ENCODE assay signal across 8 mouse cellular contexts in genomic region chr4:107889731-107890432, GRCm38 (mm10). TPM values are rescaled to one million over a fixed set of nuclear protein-coding genes. Genes with fewer than 3 reads are reported as not detected.
DNase-seq lines count a peak whose midpoint lies in the region; ATAC-seq and TF ChIP-seq lines count a peak whose summit lies in the region.

Gene 0610037L13Rik, plus strand, starts transcription at chr4:107889813.

- WGBS in heart, embryonic 12.5 days = under 1% methylated on average over 45 of the region's 48 CpGs
- under 1% methylated on average over 48 of the region's 48 CpGs for whole genome bisulfite sequencing in kidney, postnatal 0 days
- WGBS in liver, embryonic 11.5 days = under 1% methylated on average over 46 of the region's 48 CpGs
- WGBS in stomach, embryonic 14.5 days = under 1% methylated on average over 44 of the region's 48 CpGs

- H3K9me3 ChIP-seq in heart, embryonic 12.5 days (replicated peaks) = no peaks in the 10 kb centered on the region
- no peaks in the 10 kb centered on the region for H3K9me3 ChIP-seq in kidney, postnatal 0 days (replicated peaks; ENCODE audit: low read length)
- no peaks in the 10 kb centered on the region for H3K9me3 ChIP-seq in liver, embryonic 11.5 days (ENCODE audit: control insufficient read depth, low read length)
- no peaks in the 10 kb centered on the region for H3K9me3 ChIP-seq in stomach, embryonic 14.5 days (ENCODE audit: control insufficient read depth, low read depth, low read length)

- ATAC-seq in erythroid progenitor cell, adult 5-6 weeks (replicated peaks; ENCODE audit: low FRiP score, poor library complexity, severe bottlenecking) = peak; percentile 95
- ATAC-seq in heart, embryonic 12.5 days (ENCODE audit: insufficient number of reproducible peaks, low FRiP score) = peak; percentile 94
- peak; percentile 94 for ATAC-seq in kidney, postnatal 0 days (replicated peaks; ENCODE audit: low FRiP score, low read depth)
- peak; percentile 93 for ATAC-seq in liver, embryonic 11.5 days (replicated peaks; ENCODE audit: low FRiP score)
- ATAC-seq in stomach, embryonic 14.5 days (ENCODE audit: insufficient number of reproducible peaks, insufficient read depth, low FRiP score, low read depth) = peak; percentile 95

- H3K9ac ChIP-seq in heart, embryonic 12.5 days = peak within 1 kb of the TSS; percentile 76
- H3K9ac ChIP-seq in kidney, postnatal 0 days (ENCODE audit: low read depth, low read length) = peak within 1 kb of the TSS; percentile 55
- H3K9ac ChIP-seq in liver, embryonic 11.5 days (ENCODE audit: low read depth, low read length) = peak within 1 kb of the TSS; percentile 63
- H3K9ac ChIP-seq in stomach, embryonic 14.5 days (replicated peaks; ENCODE audit: low read depth, low read length) = peak within 1 kb of the TSS; percentile 43

- peak within 1 kb of the TSS; percentile 84 for H3K4me2 ChIP-seq in heart, embryonic 12.5 days
- H3K4me2 ChIP-seq in kidney, postnatal 0 days (ENCODE audit: low read length) = peak within 1 kb of the TSS; percentile 57
- H3K4me2 ChIP-seq in liver, embryonic 11.5 days = peak within 1 kb of the TSS; percentile 94
- peak within 1 kb of the TSS; percentile 87 for H3K4me2 ChIP-seq in stomach, embryonic 14.5 days (replicated peaks; ENCODE audit: low read depth, low read length)

- H3K36me3 ChIP-seq in heart, embryonic 12.5 days = peaks cover 53% of the 10 kb centered on the region
- peaks cover 31% of the 10 kb centered on the region; the same call in 1 of the 2 replicates for H3K36me3 ChIP-seq in kidney, postnatal 0 days (ENCODE audit: insufficient read depth, low read length)
- peaks cover 26% of the 10 kb centered on the region for H3K36me3 ChIP-seq in liver, embryonic 11.5 days (ENCODE audit: control insufficient read depth, insufficient read depth, low read length)
- peaks cover 41% of the 10 kb centered on the region for H3K36me3 ChIP-seq in stomach, embryonic 14.5 days (ENCODE audit: control insufficient read depth, insufficient read depth, low read length)

- H3K4me3 ChIP-seq in heart, embryonic 12.5 days = peak within 1 kb of the TSS; percentile 60
- H3K4me3 ChIP-seq in kidney, postnatal 0 days (replicated peaks; ENCODE audit: low read depth, low read length) = peak within 1 kb of the TSS; percentile 59
- H3K4me3 ChIP-seq in liver, embryonic 11.5 days (ENCODE audit: low read depth, low read length) = peak within 1 kb of the TSS; percentile 67
- H3K4me3 ChIP-seq in stomach, embryonic 14.5 days (ENCODE audit: low read depth, low read length) = peak within 1 kb of the TSS; percentile 50

- H3K27ac ChIP-seq in heart, embryonic 12.5 days (ENCODE audit: poor library complexity, severe bottlenecking) = peak within 1 kb of the TSS; percentile 87
- peak within 1 kb of the TSS; percentile 84 for H3K27ac ChIP-seq in kidney, postnatal 0 days
- H3K27ac ChIP-seq in liver, embryonic 11.5 days (ENCODE audit: low read depth, low read length) = peak within 1 kb of the TSS; percentile 84
- peak within 1 kb of the TSS; percentile 89 for H3K27ac ChIP-seq in stomach, embryonic 14.5 days (ENCODE audit: low read length)

- no peak for TF ChIP-seq CTCF in kidney, postnatal 0 days (IDR thresholded peaks at IDR 0.05; ENCODE audit: low read depth)

- H3K27me3 ChIP-seq in heart, embryonic 12.5 days (replicated peaks) = no peaks in the 10 kb centered on the region
- H3K27me3 ChIP-seq in kidney, postnatal 0 days (ENCODE audit: insufficient read depth, low read length) = no peaks in the 10 kb centered on the region
- no peaks in the 10 kb centered on the region for H3K27me3 ChIP-seq in liver, embryonic 11.5 days (replicated peaks; ENCODE audit: control insufficient read depth, insufficient read depth, low read length)
- H3K27me3 ChIP-seq in stomach, embryonic 14.5 days (ENCODE audit: control insufficient read depth, insufficient read depth, low read length) = no peaks in the 10 kb centered on the region

- peaks cover 14% of the 10 kb centered on the region; the same call in 1 of the 2 replicates for H3K4me1 ChIP-seq in heart, embryonic 12.5 days (replicated peaks)
- no peaks in the 10 kb centered on the region for H3K4me1 ChIP-seq in kidney, postnatal 0 days (replicated peaks; ENCODE audit: insufficient read depth, low read length)
- peaks cover 18% of the 10 kb centered on the region for H3K4me1 ChIP-seq in liver, embryonic 11.5 days (replicated peaks; ENCODE audit: control insufficient read depth, insufficient read depth, low read length)
- 0 out of 2 replicates have a peak, but pooled peaks cover 5% of the 10 kb centered on the region for H3K4me1 ChIP-seq in stomach, embryonic 14.5 days (ENCODE audit: control insufficient read depth, insufficient read depth, low read length)

- DNase-seq in CD4-positive helper T cell, adult 2 months (ENCODE audit: low read depth, low spot score) = peak; percentile 97
- DNase-seq in brain, embryonic 18.5 days (ENCODE audit: low read depth, low spot score) = peak; percentile 96
- peak; percentile 97 for DNase-seq in kidney, postnatal 0 days (ENCODE audit: low spot score)
- DNase-seq in liver, embryonic 11.5 days (ENCODE audit: low spot score) = peak; percentile 95
- DNase-seq in naive thymus-derived CD4-positive, alpha-beta T cell, adult 2 months (ENCODE audit: low read depth) = peak; percentile 95

RNA-seq across cellular contexts. Expression of gene 0610037L13Rik, which starts in this region (rescaled TPM):
- 17.7 and 19.3 TPM in 2 replicates for total RNA-seq in erythroid progenitor cell, adult 5-6 weeks (2015; ENCODE audit: low replicate concordance)
- total RNA-seq in erythroid progenitor cell, adult 5-6 weeks (2017; ENCODE audit: low replicate concordance) = 3.9 and 10.7 TPM in 2 replicates
- polyA plus RNA-seq in heart, embryonic 12.5 days (2016; fragmentation: Nextera tagmentation; extraction: Ambion mirVana) = 104 and 105 TPM in 2 replicates
- polyA plus RNA-seq in kidney, postnatal 0 days (2015; fragmentation: Nextera tagmentation; extraction: Ambion mirVana) = 124 and 129 TPM in 2 replicates
- polyA plus RNA-seq in liver, embryonic 11.5 days (2014; fragmentation: Nextera tagmentation; extraction: Ambion mirVana) = 89.2 and 90.7 TPM in 2 replicates
- 147 and 148 TPM in 2 replicates for polyA plus RNA-seq in stomach, embryonic 14.5 days (2014; fragmentation: Nextera tagmentation; extraction: Ambion mirVana)

Comparison
In these comparisons a context has a peak if more than half of its experiments do, and no peak if none do; other contexts are left out.
1. Peak in every context shown above with its lines: DNase-seq, ATAC-seq, H3K4me3 ChIP-seq and H3K27ac ChIP-seq.